Mouse (Mus musculus): ENCODE measurements around the gene Abca7.
"Not testable (repeated sequence)": the region's sequence is repeated elsewhere in the genome, so short reads cannot be mapped to it uniquely, and the experiment has no call there.

Abca7 gene

DNA sequence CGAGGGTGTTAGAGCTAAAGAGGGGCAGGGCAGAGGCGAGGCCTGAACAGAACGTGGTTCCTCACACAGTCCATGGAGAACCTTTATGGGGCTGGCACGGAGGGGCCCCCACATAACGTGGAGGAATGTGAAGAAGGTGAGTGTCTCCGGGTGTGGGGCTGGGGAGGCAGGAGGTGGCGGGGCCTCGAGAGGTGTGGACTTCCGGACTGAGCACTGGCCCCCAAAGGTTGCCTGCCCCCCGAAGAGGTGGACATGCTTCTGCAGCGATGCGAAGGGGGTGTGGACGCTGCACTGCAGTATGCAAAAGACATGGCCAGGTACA, 25.0 kb downstream of the Abca7 start:
- no peak for DNase-seq (ENCODE audit: low spot score)

- DNase-seq (ENCODE audit: low spot score): no peak
Observed at GRCm38 (mm10) chr10:80022164-80022563, 25.9 kb downstream of the Abca7 start.

DNA sequence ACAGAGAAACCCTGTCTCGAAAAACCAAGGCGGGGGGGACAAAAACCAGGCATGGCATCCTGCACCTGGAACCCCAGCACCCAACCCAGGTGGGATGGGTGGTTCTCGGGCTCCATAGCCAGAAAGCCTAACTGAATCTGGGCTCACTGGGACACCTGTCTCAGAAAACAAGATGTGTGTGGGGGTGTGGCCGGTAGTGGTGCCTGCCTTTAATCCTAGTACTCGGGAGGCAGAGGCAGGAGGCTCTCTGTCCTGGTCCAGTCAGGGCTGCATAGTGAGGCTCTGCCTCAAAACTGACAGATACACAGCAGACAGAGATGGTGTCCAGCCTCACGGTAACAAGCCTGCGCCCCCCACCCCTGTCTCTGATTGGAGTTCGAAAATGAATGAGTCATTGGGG, 26.5 kb downstream of the Abca7 start:
- DNase-seq (ENCODE audit: low spot score): no peak

DNA sequence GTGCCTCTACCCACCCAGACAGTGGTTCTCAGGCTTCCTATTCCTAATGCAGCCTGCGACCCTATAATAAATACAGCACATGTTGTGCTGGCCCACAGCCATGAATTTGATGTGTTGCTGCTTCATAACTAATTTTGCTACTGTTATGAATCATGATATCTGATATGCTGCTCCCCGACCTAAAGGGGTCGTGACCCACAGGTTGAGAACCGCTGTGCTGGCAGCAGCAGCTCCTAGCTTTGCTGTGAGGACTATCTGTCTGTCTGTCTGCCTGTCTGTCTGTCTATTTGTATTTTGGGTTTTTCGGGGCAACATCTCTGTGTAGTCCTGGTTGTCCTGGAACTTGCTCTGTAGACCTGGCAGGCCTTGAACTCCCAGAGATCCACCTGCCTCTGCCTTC, 27.5 kb downstream of the Abca7 start:
- no peak for DNase-seq (ENCODE audit: low spot score)

DNA sequence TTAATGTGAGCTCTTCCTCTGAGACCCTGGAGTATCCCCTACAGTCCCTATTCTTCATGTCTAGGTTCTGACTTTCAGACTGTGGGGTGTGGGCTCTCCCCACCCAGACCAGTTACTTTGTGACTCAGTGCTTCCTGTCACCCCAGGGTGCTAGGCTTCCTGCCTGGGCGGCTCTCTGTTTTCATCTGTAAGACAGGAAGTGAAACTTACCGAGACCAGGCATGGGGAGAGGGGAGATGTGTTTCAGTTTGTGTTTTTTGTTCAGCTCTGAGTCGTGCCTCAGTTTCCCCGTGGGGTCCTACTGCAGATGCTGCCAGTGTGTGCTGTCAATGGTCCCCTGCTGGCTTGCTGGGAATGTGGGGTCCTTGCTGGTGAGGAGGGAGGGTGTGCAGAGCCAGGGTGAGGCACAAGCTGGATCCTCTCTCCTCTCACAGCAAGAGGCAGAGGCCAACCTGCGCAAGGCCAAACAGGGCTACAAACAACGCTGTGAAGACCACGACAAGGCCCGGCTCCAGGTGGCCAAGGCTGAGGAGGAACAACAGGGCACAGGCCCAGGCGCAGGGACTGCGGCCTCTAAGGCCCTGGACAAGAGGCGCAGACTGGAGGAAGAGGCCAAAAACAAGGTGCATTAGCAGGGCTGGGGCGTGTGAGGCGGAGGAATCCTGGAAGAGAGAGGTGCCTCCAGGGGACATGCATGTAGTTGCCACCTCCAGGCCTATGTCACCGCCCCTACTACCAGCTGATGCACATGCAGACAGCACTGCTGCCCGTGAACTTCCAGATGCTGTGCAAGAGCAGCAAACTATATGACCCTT, 28.1 kb downstream of the Abca7 start:
- DNase-seq (ENCODE audit: low spot score): no peak

DNA sequence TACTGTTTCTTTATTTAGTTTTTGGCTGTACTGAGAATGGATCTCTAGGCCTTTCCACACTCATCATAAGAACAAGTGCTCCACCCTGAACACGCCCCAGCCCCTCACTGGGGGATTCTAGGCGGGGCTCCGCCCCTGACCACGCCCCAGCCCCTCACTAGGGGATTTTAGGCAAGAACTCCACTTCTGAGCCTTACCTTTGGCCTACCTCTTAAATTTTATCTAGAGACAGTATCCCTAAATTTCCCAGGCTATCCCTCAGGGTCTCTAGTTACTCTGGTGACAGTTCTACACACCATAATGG, 28.7 kb downstream of the Abca7 start:
- DNase-seq (ENCODE audit: low spot score): no peak

GRCm38 (mm10) chr10:80025463-80025862, 29.2 kb downstream of the Abca7 start:
- DNase-seq (ENCODE audit: low spot score): no peak

- no peak for DNase-seq (ENCODE audit: low spot score)
Observed at GRCm38 (mm10) chr10:80025889-80026288, 29.6 kb downstream of the Abca7 start.

GRCm38 (mm10) chr10:80027681-80028520, 31.6 kb downstream of the Abca7 start:
- DNase-seq (ENCODE audit: low spot score): no peak

- no peak for DNase-seq (ENCODE audit: low spot score)
Observed at GRCm38 (mm10) chr10:80028521-80028846, 32.2 kb downstream of the Abca7 start.

GRCm38 (mm10) chr10:80030191-80030590, 33.9 kb downstream of the Abca7 start:
- DNase-seq (ENCODE audit: low spot score): no peak

DNA sequence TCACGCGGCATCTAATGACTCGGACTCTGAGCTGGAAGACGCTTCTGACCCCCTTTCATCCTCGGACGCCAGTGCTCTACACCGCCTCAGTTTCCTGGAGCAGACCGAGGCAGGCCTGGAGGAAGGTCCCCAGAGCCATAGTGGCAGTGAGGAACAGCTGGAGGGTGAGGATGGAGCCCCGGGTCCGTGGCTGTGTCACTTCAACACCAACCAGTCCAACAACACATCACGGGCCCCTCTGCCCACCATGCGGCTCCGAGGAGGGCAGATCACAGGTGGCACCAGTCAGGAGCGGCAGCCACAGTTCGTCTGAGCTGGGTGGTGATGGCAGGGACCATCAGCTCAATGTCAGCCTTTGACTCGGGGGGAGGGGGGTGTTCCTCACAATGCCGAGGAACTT, 34.4 kb downstream of the Abca7 start:
- DNase-seq (ENCODE audit: low spot score): no peak

- peak; percentile 86 for DNase-seq (ENCODE audit: low spot score)
Observed at GRCm38 (mm10) chr10:80032799-80033480, 36.6 kb downstream of the Abca7 start.

GRCm38 (mm10) chr10:80033511-80034391, 37.5 kb downstream of the Abca7 start:
- DNase-seq (ENCODE audit: low spot score): peak; percentile 89

DNA sequence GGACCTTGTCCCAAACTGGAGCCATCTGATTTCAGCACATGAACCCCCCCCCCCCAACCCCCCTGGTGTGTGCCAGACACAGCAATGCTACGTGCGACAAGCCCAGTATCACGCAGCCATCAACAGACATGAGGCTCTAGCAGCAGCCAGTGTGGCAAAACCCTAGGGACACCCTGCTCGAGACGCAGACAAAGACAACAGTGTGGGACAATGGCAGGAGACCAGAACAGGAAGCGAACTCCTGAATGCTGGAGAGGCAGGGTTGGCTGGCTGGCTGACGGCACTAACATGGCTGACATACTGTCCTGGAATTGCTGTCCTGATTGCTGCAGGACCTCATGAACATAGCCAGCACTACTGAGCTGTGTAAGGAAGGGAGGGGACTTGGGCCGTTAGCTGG, 38.9 kb downstream of the Abca7 start:
- DNase-seq (ENCODE audit: low spot score): peak; percentile 66

- no peak for DNase-seq (ENCODE audit: low spot score)
Observed at GRCm38 (mm10) chr10:80035686-80036085, 39.4 kb downstream of the Abca7 start.

GRCm38 (mm10) chr10:80036832-80037231, 40.5 kb downstream of the Abca7 start:
- DNase-seq (ENCODE audit: low spot score): peak; percentile 75

GRCm38 (mm10) chr10:80039559-80039979, 43.3 kb downstream of the Abca7 start, which contains the start of gene Polr2e:
TSS of gene Polr2e (minus strand) at chr10:80039795.
- DNase-seq (ENCODE audit: low spot score): peak; percentile 100

GRCm38 (mm10) chr10:80041409-80042060, 45.2 kb downstream of the Abca7 start:
- DNase-seq (ENCODE audit: low spot score): not testable (repeated sequence)

DNA sequence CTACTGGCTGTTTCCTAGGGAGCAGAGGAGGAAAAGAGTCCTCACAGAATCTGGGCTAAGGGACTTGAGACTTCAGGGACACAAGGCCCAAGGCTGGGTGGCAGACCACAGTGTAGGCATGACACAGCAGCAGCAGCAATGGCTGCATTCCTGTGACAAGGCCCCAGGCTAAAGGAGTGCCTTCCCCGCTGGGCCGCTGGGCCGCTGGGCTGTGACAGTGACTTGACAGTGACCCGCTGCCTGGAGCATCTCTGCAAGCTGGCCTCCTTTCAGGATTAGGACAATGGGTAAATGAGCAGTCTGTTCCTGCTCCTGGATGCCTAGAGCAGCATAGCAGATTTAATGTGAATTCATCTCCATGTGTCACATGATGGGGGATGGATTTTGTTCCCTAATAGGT, 47.8 kb downstream of the Abca7 start:
- DNase-seq (ENCODE audit: low spot score): no peak

GRCm38 (mm10) chr10:80045364-80045763, 49.1 kb downstream of the Abca7 start:
- DNase-seq (ENCODE audit: low spot score): not testable (repeated sequence)

Measured in MN1 (cell line).